Mouse (Mus musculus): ENCODE measurements at regions not wholly inside any gene's neighbourhood (a gene's known extent, or its start where the extent isn't known, plus 50 kb on each side); places are given as distances from the start of the nearest gene placed in this dataset.

GRCm38 (mm10) chr2:139120905-139121304, 372.8 kb upstream of the Sptlc3 start:
- DNase-seq (ENCODE audit: low spot score in 2 of 2), result no peak

GRCm38 (mm10) chr2:139132121-139132520, 361.6 kb upstream of the Sptlc3 start:
- no peak for DNase-seq (ENCODE audit: low spot score in 2 of 2)

- no peak for DNase-seq (ENCODE audit: low spot score in 2 of 2)
Measured at GRCm38 (mm10) chr2:139147004-139147403, 346.7 kb upstream of the Sptlc3 start.

- DNase-seq (ENCODE audit: low spot score in 2 of 2), result no peak
Measured at GRCm38 (mm10) chr2:139179641-139180040, 314.1 kb upstream of the Sptlc3 start.

- no peak for DNase-seq (ENCODE audit: low spot score in 2 of 2)
Measured at GRCm38 (mm10) chr2:139198281-139198680, 295.4 kb upstream of the Sptlc3 start.

GRCm38 (mm10) chr2:139207649-139208048, 286.1 kb upstream of the Sptlc3 start:
- DNase-seq (ENCODE audit: low spot score in 2 of 2), result peak; percentile 5 to 11

- peak; percentile 4 to 23 for DNase-seq (ENCODE audit: low spot score in 2 of 2)
Measured at GRCm38 (mm10) chr2:139220757-139221400, 272.8 kb upstream of the Sptlc3 start.

GRCm38 (mm10) chr2:139230453-139230852, 263.3 kb upstream of the Sptlc3 start:
- DNase-seq (ENCODE audit: low spot score in 2 of 2), result no peak

GRCm38 (mm10) chr2:139250138-139250537, 243.6 kb upstream of the Sptlc3 start:
- no peak for DNase-seq (ENCODE audit: low spot score in 2 of 2)

GRCm38 (mm10) chr2:139267119-139267518, 226.6 kb upstream of the Sptlc3 start:
- no peak for DNase-seq (ENCODE audit: low spot score in 2 of 2)

GRCm38 (mm10) chr2:139276581-139276980, 217.1 kb upstream of the Sptlc3 start:
- no peak for DNase-seq (ENCODE audit: low spot score in 2 of 2)

GRCm38 (mm10) chr2:139277571-139277970, 216.1 kb upstream of the Sptlc3 start:
- no peak for DNase-seq (ENCODE audit: low spot score in 2 of 2)

GRCm38 (mm10) chr2:139281056-139281455, 212.7 kb upstream of the Sptlc3 start:
- DNase-seq (ENCODE audit: low spot score in 2 of 2), result no peak

- no peak for DNase-seq (ENCODE audit: low spot score in 2 of 2)
Measured at GRCm38 (mm10) chr2:139284315-139284714, 209.4 kb upstream of the Sptlc3 start.

GRCm38 (mm10) chr2:139286446-139286845, 207.3 kb upstream of the Sptlc3 start:
- no peak for DNase-seq (ENCODE audit: low spot score in 2 of 2)

- no peak for DNase-seq (ENCODE audit: low spot score in 2 of 2)
Measured at GRCm38 (mm10) chr2:139298541-139299152, 195.1 kb upstream of the Sptlc3 start.

- no peak for DNase-seq (ENCODE audit: low spot score in 2 of 2)
Measured at GRCm38 (mm10) chr2:139311401-139311812, 182.3 kb upstream of the Sptlc3 start.

- no peak for DNase-seq (ENCODE audit: low spot score in 2 of 2)
Measured at GRCm38 (mm10) chr2:139312053-139312452, 181.7 kb upstream of the Sptlc3 start.

GRCm38 (mm10) chr2:139322509-139322908, 171.2 kb upstream of the Sptlc3 start:
- no peak for DNase-seq (ENCODE audit: low spot score in 2 of 2)

GRCm38 (mm10) chr2:139325501-139325900, 168.2 kb upstream of the Sptlc3 start:
- DNase-seq (ENCODE audit: low spot score in 2 of 2), result no peak

GRCm38 (mm10) chr2:139334681-139335080, 159.0 kb upstream of the Sptlc3 start:
- no peak for DNase-seq (ENCODE audit: low spot score in 2 of 2)

- no peak for DNase-seq (ENCODE audit: low spot score in 2 of 2)
Measured at GRCm38 (mm10) chr2:139338240-139338639, 155.5 kb upstream of the Sptlc3 start.

GRCm38 (mm10) chr2:139356280-139357010, 137.3 kb upstream of the Sptlc3 start:
- DNase-seq (ENCODE audit: low spot score in 2 of 2), result no peak
